Mouse (Mus musculus): ENCODE results near the gene Pld3. TPM values are rescaled to one million over a fixed set of nuclear protein-coding genes. Genes with fewer than 3 reads are reported as not detected.

Pld3 gene
- 135 TPM for total RNA-seq (2023)

GRCm38 (mm10) chr7:27552931-27553513 lies at the start of gene Pld3, which contains the start of gene 2310022A10Rik:
Pld3 (minus strand) TSS chr7:27553218.
2310022A10Rik (plus strand) TSS chr7:27553233.

GRCm38 (mm10) chr7:27591266-27592216 lies 38.5 kb upstream of the Pld3 start, which contains the start of gene Akt2:
Akt2 (plus strand) TSS chr7:27591552.

GRCm38 (mm10) chr7:27522967-27523366 lies 30.1 kb downstream of the Pld3 start, which contains the start of gene Hipk4:
Hipk4 (plus strand) TSS chr7:27523267.

GRCm38 (mm10) chr7:27499036-27499435 lies 54.0 kb downstream of the Pld3 start, which contains the start of gene Prx:
Prx (plus strand) TSS chr7:27499324.

GRCm38 (mm10) chr7:27486770-27487697 lies 66.0 kb downstream of the Pld3 start, which contains the start of gene Sertad1:
Sertad1 (plus strand) TSS chr7:27486910.

Other genes with a start within 250 kb of the Pld3 start
- 1.2 TPM for gene Ltbp4, start 215.5 kb downstream of the Pld3 start, total RNA-seq (2023)
- gene Shkbp1, start 197.2 kb downstream of the Pld3 start, total RNA-seq (2023) = 80.0 TPM
- not detected for gene Gm20479, start 195.8 kb downstream of the Pld3 start, total RNA-seq (2023)
- not detected for gene Sptbn4, start 105.5 kb downstream of the Pld3 start, total RNA-seq (2023)
- gene Blvrb, start 105.2 kb downstream of the Pld3 start, total RNA-seq (2023) = 13.1 TPM
- gene Sertad3, start 79.5 kb downstream of the Pld3 start, total RNA-seq (2023) = 9.9 TPM
- 59.1 TPM for gene Sertad1, start 66.3 kb downstream of the Pld3 start, total RNA-seq (2023)
- gene Prx, start 53.9 kb downstream of the Pld3 start, total RNA-seq (2023) = 0.95 TPM
- 0.34 TPM for gene Hipk4, start 30.0 kb downstream of the Pld3 start, total RNA-seq (2023)
- 27.6 TPM for gene 2310022A10Rik, start within 50 bp of the Pld3 start, total RNA-seq (2023)
- 121 TPM for gene Akt2, start 38.3 kb upstream of the Pld3 start, total RNA-seq (2023)
- gene Ttc9b, start 100.7 kb upstream of the Pld3 start, total RNA-seq (2023) = not detected
- gene Map3k10, start 121.4 kb upstream of the Pld3 start, total RNA-seq (2023) = 15.2 TPM
- 1.9 TPM for gene Zfp607b, start 136.1 kb upstream of the Pld3 start, total RNA-seq (2023)
- gene Zfp60, start 178.2 kb upstream of the Pld3 start, total RNA-seq (2023) = 11.5 TPM